Mouse (Mus musculus): Measurements from ENCODE around the gene Agpat3. TPM values are rescaled to one million over a fixed set of nuclear protein-coding genes. Genes with fewer than 3 reads are reported as not detected.
A peak's percentile ranks its signal among the peaks of the same experiment; 100 is the strongest.

Gene Agpat3
- polyA plus RNA-seq, 1 experiment from 2014 or later: 84.9 TPM

GRCm38 (mm10) chr10:78259702-78260101, 92.6 kb downstream of the Agpat3 start:
- ATAC-seq (replicated peaks; ENCODE audit: low FRiP score): no peak
- Histone ChIP-seq H3K9me3 (replicated peaks) (no peaks in the 10 kb centered on the region), H3K9ac (no peak overlapping the region), H3K36me3 (no peaks in the 10 kb centered on the region), H3K27me3 (no peaks in the 10 kb centered on the region), H3K27ac (no peak overlapping the region), H3K4me3 (replicated peaks) (no peak overlapping the region), H3K4me1 (peaks cover 18% of the 10 kb centered on the region), H3K4me2 (0 out of 2 replicates have a peak overlapping the region, but pooled peaks have one; percentile 9)
- WGBS: 44% methylated on average over 6 of the region's 6 CpGs

- H3K4me1 ChIP-seq: peaks cover 18% of the 10 kb centered on the region
- H3K4me3 ChIP-seq (replicated peaks): no peak overlapping the region
- 66% methylated on average over 5 of the region's 5 CpGs for WGBS
- H3K36me3 ChIP-seq: no peaks in the 10 kb centered on the region
- H3K27me3 ChIP-seq: no peaks in the 10 kb centered on the region
- no peak overlapping the region for H3K27ac ChIP-seq
- no peak overlapping the region for H3K4me2 ChIP-seq
- no peak overlapping the region for H3K9ac ChIP-seq
- ATAC-seq (replicated peaks; ENCODE audit: low FRiP score): no peak
- no peaks in the 10 kb centered on the region for H3K9me3 ChIP-seq (replicated peaks)
Observed at GRCm38 (mm10) chr10:78259230-78259629, 93.1 kb downstream of the Agpat3 start.

GRCm38 (mm10) chr10:78258142-78258675, 94.1 kb downstream of the Agpat3 start:
- Histone ChIP-seq H3K27ac (no peak overlapping the region), H3K4me2 (no peak overlapping the region), H3K4me1 (peaks cover 18% of the 10 kb centered on the region), H3K4me3 (replicated peaks) (no peak overlapping the region), H3K9me3 (replicated peaks) (no peaks in the 10 kb centered on the region), H3K9ac (no peak overlapping the region), H3K36me3 (no peaks in the 10 kb centered on the region), H3K27me3 (no peaks in the 10 kb centered on the region)
- no peak for ATAC-seq (replicated peaks; ENCODE audit: low FRiP score)
- WGBS: 82% methylated on average over 6 of the region's 6 CpGs

- WGBS: 77% methylated on average over 4 of the region's 4 CpGs
- H3K4me1 ChIP-seq: peaks cover 13% of the 10 kb centered on the region
- no peak for ATAC-seq (replicated peaks; ENCODE audit: low FRiP score)
Observed at GRCm38 (mm10) chr10:78255646-78256059, 96.6 kb downstream of the Agpat3 start.

GRCm38 (mm10) chr10:78247206-78247605, 105.1 kb downstream of the Agpat3 start:
- H3K4me1 ChIP-seq: peaks cover 20% of the 10 kb centered on the region
- no peak overlapping the region for H3K9ac ChIP-seq
- no peaks in the 10 kb centered on the region for H3K27me3 ChIP-seq
- no peak overlapping the region for H3K4me3 ChIP-seq (replicated peaks)
- 83% methylated on average over 3 of the region's 3 CpGs for WGBS
- H3K27ac ChIP-seq: no peak overlapping the region
- H3K36me3 ChIP-seq: no peaks in the 10 kb centered on the region
- H3K9me3 ChIP-seq (replicated peaks): no peaks in the 10 kb centered on the region
- H3K4me2 ChIP-seq: no peak overlapping the region
- ATAC-seq (replicated peaks; ENCODE audit: low FRiP score): no peak

More at GRCm38 (mm10) chr10:78255646-78256059, 96.6 kb downstream of the Agpat3 start:
- Histone ChIP-seq H3K9ac (no peak overlapping the region), H3K4me2 (no peak overlapping the region), H3K9me3 (replicated peaks) (no peaks in the 10 kb centered on the region), H3K27ac (no peak overlapping the region), H3K36me3 (no peaks in the 10 kb centered on the region), H3K27me3 (no peaks in the 10 kb centered on the region), H3K4me3 (replicated peaks) (no peak overlapping the region)

DNA sequence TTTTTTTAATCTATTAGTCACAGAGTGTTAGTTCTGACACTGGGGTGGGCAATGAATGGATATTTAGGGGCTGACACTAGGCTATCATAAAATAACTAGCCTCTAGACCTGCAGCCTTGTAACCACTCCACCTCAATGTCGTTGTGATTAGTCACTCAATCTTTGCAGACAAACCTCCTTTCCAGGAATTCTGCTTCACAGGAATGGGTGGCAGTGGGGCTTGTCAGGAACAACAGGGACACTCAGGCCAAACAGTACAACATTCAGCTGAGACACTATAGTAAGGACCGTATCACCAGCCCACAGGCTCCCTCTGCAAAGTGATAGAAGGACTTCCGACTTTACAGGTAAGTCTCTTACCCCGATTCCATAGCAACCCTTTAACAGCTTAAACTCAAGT, 105.6 kb downstream of the Agpat3 start:
- WGBS: 79% methylated on average over 4 of the region's 4 CpGs
- no peaks in the 10 kb centered on the region for H3K9me3 ChIP-seq (replicated peaks)
- H3K36me3 ChIP-seq: no peaks in the 10 kb centered on the region
- H3K4me1 ChIP-seq: peaks cover 20% of the 10 kb centered on the region
- ATAC-seq (replicated peaks; ENCODE audit: low FRiP score): no peak
- H3K9ac ChIP-seq: no peak overlapping the region
- H3K27ac ChIP-seq: no peak overlapping the region
- no peaks in the 10 kb centered on the region for H3K27me3 ChIP-seq
- H3K4me2 ChIP-seq: no peak overlapping the region
- H3K4me3 ChIP-seq (replicated peaks): no peak overlapping the region

GRCm38 (mm10) chr10:78245225-78245547, 107.1 kb downstream of the Agpat3 start:
- peak overlapping the region; percentile 73 for H3K9ac ChIP-seq
- 0 out of 2 replicates have a peak overlapping the region, but pooled peaks have one; percentile 23 for H3K27ac ChIP-seq
- H3K9me3 ChIP-seq (replicated peaks): no peaks in the 10 kb centered on the region
- peak overlapping the region; percentile 93 for H3K4me2 ChIP-seq
- no peaks in the 10 kb centered on the region for H3K36me3 ChIP-seq
- ATAC-seq (replicated peaks; ENCODE audit: low FRiP score): no peak; the same call in 1 of the 2 replicates
- H3K4me3 ChIP-seq (replicated peaks): peak overlapping the region; percentile 86
- WGBS: 22% methylated on average over 7 of the region's 7 CpGs
- peaks cover 20% of the 10 kb centered on the region for H3K4me1 ChIP-seq
- no peaks in the 10 kb centered on the region for H3K27me3 ChIP-seq

DNA sequence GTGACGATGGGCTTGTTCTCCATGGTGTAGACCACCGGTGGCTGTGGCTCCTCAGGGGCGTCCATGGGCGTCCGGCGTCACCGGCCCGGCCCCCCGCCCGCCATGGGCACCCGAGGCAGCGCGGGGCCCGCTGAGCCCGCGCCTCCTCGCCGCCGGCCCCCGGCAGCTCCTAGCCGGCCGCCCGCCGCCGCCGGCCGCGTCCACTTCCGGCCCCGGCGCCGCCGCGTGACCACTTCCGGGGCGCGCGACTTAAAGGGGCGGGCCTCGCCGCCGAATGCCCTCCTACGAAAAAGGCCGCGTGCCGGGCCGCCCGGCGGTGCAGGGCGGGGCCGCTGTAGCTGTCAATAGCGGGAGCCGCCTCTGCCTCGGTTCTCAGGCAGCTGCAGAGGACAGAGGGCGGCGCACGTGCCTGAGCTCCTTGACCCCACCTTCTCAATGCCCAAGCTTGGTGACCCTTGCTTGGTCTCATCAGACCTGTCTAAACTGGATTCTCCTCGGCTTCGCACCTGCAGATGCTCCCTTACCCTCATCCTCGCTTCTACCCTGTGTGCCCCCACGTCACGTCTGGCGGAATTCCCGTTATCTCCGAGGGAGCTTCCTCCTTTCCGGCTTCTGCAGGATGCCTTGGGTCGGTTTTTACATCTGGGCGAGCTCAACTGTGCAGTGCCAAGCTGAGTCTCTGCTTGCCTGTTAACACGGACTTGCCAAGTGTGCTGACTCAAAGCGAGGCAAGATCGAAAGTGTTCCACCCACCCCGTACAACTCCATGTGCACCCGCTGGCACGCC, 107.7 kb downstream of the Agpat3 start, which contains the start of gene Trappc10:
Gene Trappc10 (minus strand): TSS at position 204 of the 787 bp plus-strand sequence.
- WGBS: under 1% methylated on average over 57 of the region's 74 CpGs
- no peaks in the 10 kb centered on the region for H3K27me3 ChIP-seq
- H3K4me3 ChIP-seq (replicated peaks): peak within 1 kb of the TSS; percentile 86
- ATAC-seq (replicated peaks; ENCODE audit: low FRiP score): peak; percentile 96
- H3K4me2 ChIP-seq: peak within 1 kb of the TSS; percentile 93
- H3K4me1 ChIP-seq: peaks cover 20% of the 10 kb centered on the region
- no peaks in the 10 kb centered on the region for H3K36me3 ChIP-seq
- peak within 1 kb of the TSS; percentile 73 for H3K9ac ChIP-seq
- H3K9me3 ChIP-seq (replicated peaks): no peaks in the 10 kb centered on the region
- H3K27ac ChIP-seq: peak within 1 kb of the TSS; percentile 23; the same call in 1 of the 2 replicates

DNA sequence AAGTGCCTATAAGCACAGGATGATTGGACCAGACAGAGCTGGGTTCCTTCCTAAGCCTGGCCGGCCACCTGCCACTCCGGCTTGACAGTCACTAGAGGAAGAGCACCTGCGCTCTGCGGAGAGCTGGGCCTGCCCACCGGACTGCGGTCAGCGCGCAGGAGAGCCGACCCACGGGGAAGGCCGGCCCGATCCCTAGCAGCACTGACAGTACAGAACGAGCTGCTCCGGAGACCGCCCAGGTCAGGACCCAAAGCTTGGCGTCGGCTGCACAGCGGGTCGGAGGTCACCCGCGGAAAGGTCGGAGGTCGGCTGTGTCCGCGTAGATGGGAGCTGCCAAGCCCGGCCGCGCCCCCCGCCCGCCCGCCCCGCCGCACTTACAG, 108.2 kb downstream of the Agpat3 start:
- Histone ChIP-seq H3K9me3 (replicated peaks) (no peaks in the 10 kb centered on the region), H3K4me1 (peaks cover 20% of the 10 kb centered on the region), H3K4me2 (peak overlapping the region; percentile 93), H3K4me3 (replicated peaks) (peak overlapping the region; percentile 86), H3K36me3 (0 out of 2 replicates have a peak, but pooled peaks cover under 1% of the 10 kb centered on the region), H3K9ac (peak overlapping the region; percentile 73), H3K27me3 (no peaks in the 10 kb centered on the region), H3K27ac (peak overlapping the region; percentile 23; the same call in 1 of the 2 replicates)
- under 1% methylated on average over 33 of the region's 33 CpGs for WGBS
- ATAC-seq (replicated peaks; ENCODE audit: low FRiP score): peak; percentile 78

GRCm38 (mm10) chr10:78238926-78239325, 113.4 kb downstream of the Agpat3 start:
- H3K27ac ChIP-seq: no peak overlapping the region
- no peaks in the 10 kb centered on the region for H3K9me3 ChIP-seq (replicated peaks)
- no peak overlapping the region for H3K4me3 ChIP-seq (replicated peaks)
- H3K27me3 ChIP-seq: no peaks in the 10 kb centered on the region
- peak overlapping the region; percentile 7; the same call in 1 of the 2 replicates for H3K9ac ChIP-seq
- no peak overlapping the region for H3K4me2 ChIP-seq
- WGBS: 71% methylated on average over 6 of the region's 6 CpGs
- H3K4me1 ChIP-seq: peaks cover 12% of the 10 kb centered on the region
- H3K36me3 ChIP-seq: 0 out of 2 replicates have a peak, but pooled peaks cover 9% of the 10 kb centered on the region
- no peak for ATAC-seq (replicated peaks; ENCODE audit: low FRiP score)

GRCm38 (mm10) chr10:78238297-78238696, 114.0 kb downstream of the Agpat3 start:
- Histone ChIP-seq H3K4me2 (no peak overlapping the region), H3K36me3 (0 out of 2 replicates have a peak, but pooled peaks cover 9% of the 10 kb centered on the region), H3K27ac (no peak overlapping the region), H3K9me3 (replicated peaks) (no peaks in the 10 kb centered on the region), H3K27me3 (no peaks in the 10 kb centered on the region), H3K4me1 (peaks cover 5% of the 10 kb centered on the region), H3K9ac (no peak overlapping the region), H3K4me3 (replicated peaks) (no peak overlapping the region)
- 93% methylated on average over 5 of the region's 5 CpGs for WGBS
- ATAC-seq (replicated peaks; ENCODE audit: low FRiP score): no peak

DNA sequence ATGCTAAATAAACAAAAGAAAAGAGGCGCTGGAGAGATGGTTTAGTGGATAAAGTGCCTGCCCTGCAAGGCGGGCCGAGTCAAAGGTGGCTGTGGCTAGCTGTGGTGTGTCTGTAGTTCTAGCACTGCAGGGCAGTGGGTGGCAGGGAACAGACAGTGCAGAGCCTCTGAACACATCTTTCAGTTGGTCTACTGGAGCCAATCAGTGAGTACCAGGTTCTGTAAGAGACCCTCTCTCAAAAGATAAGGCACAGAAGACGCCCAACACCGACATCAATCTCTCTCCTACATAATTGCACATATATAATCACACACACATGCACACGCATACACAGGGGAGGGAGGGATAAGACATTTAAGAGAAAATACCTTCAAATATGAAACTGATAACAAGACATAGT, 114.5 kb downstream of the Agpat3 start:
- WGBS: 81% methylated on average over 6 of the region's 6 CpGs
- Histone ChIP-seq H3K9me3 (replicated peaks) (no peaks in the 10 kb centered on the region), H3K4me3 (replicated peaks) (no peak overlapping the region), H3K36me3 (0 out of 2 replicates have a peak, but pooled peaks cover 9% of the 10 kb centered on the region), H3K4me2 (no peak overlapping the region), H3K4me1 (peaks cover under 1% of the 10 kb centered on the region), H3K9ac (no peak overlapping the region), H3K27ac (no peak overlapping the region), H3K27me3 (no peaks in the 10 kb centered on the region)
- ATAC-seq (replicated peaks; ENCODE audit: low FRiP score): no peak
